Mouse (Mus musculus): Measurements from ENCODE around the gene Gast. TPM values are rescaled to one million over a fixed set of nuclear protein-coding genes. Genes with fewer than 3 reads are reported as not detected.

Gast gene
- polyA plus RNA-seq, 1 experiment from 2014 or later = not detected

DNA sequence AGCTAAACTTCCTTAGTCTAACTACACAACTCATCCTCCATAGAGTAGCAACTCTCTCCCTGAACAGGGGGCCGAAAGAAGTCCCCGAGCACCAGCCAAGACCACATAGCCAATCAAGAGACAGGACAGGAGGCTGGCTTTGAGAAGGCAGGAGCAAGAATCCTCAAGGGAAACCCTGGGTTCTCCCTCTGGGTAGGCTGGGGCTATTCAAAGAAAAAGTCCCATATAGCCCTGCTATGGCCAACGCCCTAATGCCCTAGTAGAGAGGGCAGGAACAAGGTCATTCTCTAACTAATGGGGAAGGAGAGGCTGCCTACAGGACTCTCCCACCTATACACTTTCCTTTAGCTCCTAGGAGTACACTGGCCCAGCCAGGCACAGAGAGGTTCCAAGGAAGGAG lies 50.8 kb downstream of the Gast start:
- Histone ChIP-seq H3K9me3 (no peaks in the 10 kb centered on the region), H3K27ac (no peak overlapping the region), H3K4me3 (replicated peaks) (no peak overlapping the region), H3K4me1 (replicated peaks) (peaks cover 25% of the 10 kb centered on the region), H3K36me3 (peaks cover 53% of the 10 kb centered on the region), H3K9ac (replicated peaks) (no peak overlapping the region), H3K4me2 (no peak overlapping the region), H3K27me3 (no peaks in the 10 kb centered on the region)
- WGBS = 89% methylated on average over 3 of the region's 3 CpGs
- no peak for ATAC-seq (ENCODE audit: insufficient number of reproducible peaks, insufficient read depth, low FRiP score, low TSS enrichment, low read depth)

DNA sequence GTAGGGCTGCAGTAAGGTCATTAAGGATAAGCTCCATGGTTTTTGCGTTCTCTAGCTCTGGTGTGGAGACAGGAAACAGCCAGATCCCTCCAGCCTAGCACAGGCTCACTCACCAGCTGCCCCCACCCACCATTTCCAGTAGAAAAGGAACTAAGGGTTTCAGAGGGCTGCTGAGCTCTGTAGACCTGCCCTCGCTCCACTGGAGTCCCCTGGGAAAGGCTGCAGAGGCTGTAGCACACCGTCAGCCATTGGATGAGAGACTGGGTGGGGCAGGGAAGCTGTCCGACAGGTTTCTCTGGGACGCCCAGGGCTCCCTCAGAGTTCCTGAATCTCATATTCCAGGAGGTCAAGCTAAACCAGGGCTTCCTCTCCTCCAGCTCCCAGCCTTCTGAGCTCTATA lies 52.4 kb downstream of the Gast start:
- Histone ChIP-seq H3K4me3 (replicated peaks) (no peak overlapping the region), H3K9ac (replicated peaks) (no peak overlapping the region), H3K27ac (0 out of 2 replicates have a peak overlapping the region, but pooled peaks have one; percentile 45), H3K27me3 (no peaks in the 10 kb centered on the region), H3K4me2 (no peak overlapping the region), H3K36me3 (peaks cover 39% of the 10 kb centered on the region), H3K9me3 (no peaks in the 10 kb centered on the region), H3K4me1 (replicated peaks) (peaks cover 29% of the 10 kb centered on the region)
- no peak for ATAC-seq (ENCODE audit: insufficient number of reproducible peaks, insufficient read depth, low FRiP score, low TSS enrichment, low read depth)
- 46% methylated on average over 5 of the region's 5 CpGs for WGBS

Other genes with a start within 250 kb of the Gast start
- gene Krt32, start 246.2 kb upstream of the Gast start, polyA plus RNA-seq (2016; fragmentation: Nextera tagmentation; extraction: Ambion mirVana) = not detected in 2 replicates
- 0.28 and 0.70 TPM in 2 replicates for gene Krt35, start 238.2 kb upstream of the Gast start, polyA plus RNA-seq (2016; fragmentation: Nextera tagmentation; extraction: Ambion mirVana)
- gene Krt36, start 228.8 kb upstream of the Gast start, polyA plus RNA-seq (2016; fragmentation: Nextera tagmentation; extraction: Ambion mirVana) = 0.13 and 0.16 TPM in 2 replicates
- not detected in 2 replicates for gene Krt13, start 212.8 kb upstream of the Gast start, polyA plus RNA-seq (2016; fragmentation: Nextera tagmentation; extraction: Ambion mirVana)
- gene Krt15, start 198.5 kb upstream of the Gast start, polyA plus RNA-seq (2016; fragmentation: Nextera tagmentation; extraction: Ambion mirVana) = 42.4 and 61.2 TPM in 2 replicates
- gene Krt19, start 185.7 kb upstream of the Gast start, polyA plus RNA-seq (2016; fragmentation: Nextera tagmentation; extraction: Ambion mirVana) = 8.4 and 8.7 TPM in 2 replicates
- not detected in 2 replicates for gene Krt9, start 141.2 kb upstream of the Gast start, polyA plus RNA-seq (2016; fragmentation: Nextera tagmentation; extraction: Ambion mirVana)
- gene Krt14, start 126.9 kb upstream of the Gast start, polyA plus RNA-seq (2016; fragmentation: Nextera tagmentation; extraction: Ambion mirVana) = 144 and 160 TPM in 2 replicates
- not detected in 2 replicates for gene Krt16, start 85.5 kb upstream of the Gast start, polyA plus RNA-seq (2016; fragmentation: Nextera tagmentation; extraction: Ambion mirVana)
- gene Krt17, start 73.4 kb upstream of the Gast start, polyA plus RNA-seq (2016; fragmentation: Nextera tagmentation; extraction: Ambion mirVana) = 41.6 and 47.9 TPM in 2 replicates
- gene Krt42, start 64.5 kb upstream of the Gast start, polyA plus RNA-seq (2016; fragmentation: Nextera tagmentation; extraction: Ambion mirVana) = not detected in 2 replicates
- 1,407 and 1,429 TPM in 2 replicates for gene Eif1, start 14.5 kb upstream of the Gast start, polyA plus RNA-seq (2016; fragmentation: Nextera tagmentation; extraction: Ambion mirVana)
- gene Hap1, start 21.7 kb downstream of the Gast start, polyA plus RNA-seq (2016; fragmentation: Nextera tagmentation; extraction: Ambion mirVana) = 1.5 and 2.1 TPM in 2 replicates
- 44.1 and 49.3 TPM in 2 replicates for gene Jup, start 63.4 kb downstream of the Gast start, polyA plus RNA-seq (2016; fragmentation: Nextera tagmentation; extraction: Ambion mirVana)
- 54.3 and 58.3 TPM in 2 replicates for gene P3h4, start 80.4 kb downstream of the Gast start, polyA plus RNA-seq (2016; fragmentation: Nextera tagmentation; extraction: Ambion mirVana)
- 101 and 118 TPM in 2 replicates for gene Fkbp10, start 81.3 kb downstream of the Gast start, polyA plus RNA-seq (2016; fragmentation: Nextera tagmentation; extraction: Ambion mirVana)
- gene Nt5c3b, start 107.4 kb downstream of the Gast start, polyA plus RNA-seq (2016; fragmentation: Nextera tagmentation; extraction: Ambion mirVana) = 173 and 183 TPM in 2 replicates
- gene Klhl10, start 107.5 kb downstream of the Gast start, polyA plus RNA-seq (2016; fragmentation: Nextera tagmentation; extraction: Ambion mirVana) = 1.0 and 1.1 TPM in 2 replicates
- 14.1 and 15.4 TPM in 2 replicates for gene Klhl11, start 138.3 kb downstream of the Gast start, polyA plus RNA-seq (2016; fragmentation: Nextera tagmentation; extraction: Ambion mirVana)
- 186 and 196 TPM in 2 replicates for gene Acly, start 193.6 kb downstream of the Gast start, polyA plus RNA-seq (2016; fragmentation: Nextera tagmentation; extraction: Ambion mirVana)
- 1.2 and 1.4 TPM in 2 replicates for gene Ttc25, start 211.2 kb downstream of the Gast start, polyA plus RNA-seq (2016; fragmentation: Nextera tagmentation; extraction: Ambion mirVana)
- 32.3 and 34.5 TPM in 2 replicates for gene Cnp, start 240.5 kb downstream of the Gast start, polyA plus RNA-seq (2016; fragmentation: Nextera tagmentation; extraction: Ambion mirVana)